Mouse (Mus musculus) thymus, adult 2 months (tissue): ENCODE data around the gene Selp.

Experiments used
- CTCF ChIP-seq: fragments of 200-500 bp; IDR thresholded peaks from 2 replicates; pipeline ENCODE4 v1.5.1; 2012; ENCODE audit warnings: mild to moderate bottlenecking, control low read depth, low read length, moderate library complexity, borderline replicate concordance; ENCODE audit not compliant: control insufficient read depth, poor library complexity, insufficient read depth; ENCODE audit errors: extremely low read depth
- POLR2A ChIP-seq: fragments of 200-500 bp; IDR thresholded peaks from 2 replicates; pipeline ENCODE4 v1.6.1; 2012; ENCODE audit warnings: mild to moderate bottlenecking, low read length, control low read depth, moderate library complexity; ENCODE audit not compliant: control insufficient read depth, poor library complexity, insufficient read depth; ENCODE audit errors: extremely low read depth

DNA sequence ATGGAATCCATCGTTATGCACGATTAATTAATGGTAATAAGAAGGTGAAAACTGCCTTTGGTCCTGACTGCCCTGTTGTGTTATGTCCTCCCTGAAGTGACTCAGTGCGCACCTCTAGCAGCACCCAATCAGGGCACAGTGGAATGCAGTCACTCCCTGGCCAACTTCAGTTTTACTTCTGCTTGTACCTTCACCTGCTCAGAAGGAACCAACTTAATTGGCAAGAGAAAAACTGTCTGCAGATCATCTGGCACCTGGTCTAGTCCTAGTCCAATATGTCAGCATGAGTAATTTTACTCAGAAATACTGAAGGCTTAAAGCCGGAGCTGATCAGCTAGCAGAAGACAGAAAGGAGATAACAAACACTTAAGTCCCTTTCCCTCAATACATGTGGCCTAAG lies 44.6 kb upstream of the Selp start:
- no peak for TF ChIP-seq POLR2A
- no peak for TF ChIP-seq CTCF
